Mouse (Mus musculus) cerebellum, adult 9-11 months (tissue): Measurements from ENCODE around the gene Cd209b.

Experiments used
- DNase-seq: peaks from one replicate; pipeline ENCODE4 v3.0.0; 2022

Cd209b gene

GRCm38 (mm10) chr8:3926744-3927143 is at the start of gene Cd209b:
Cd209b (minus strand) TSS chr8:3926844.
- no peak for DNase-seq

DNA sequence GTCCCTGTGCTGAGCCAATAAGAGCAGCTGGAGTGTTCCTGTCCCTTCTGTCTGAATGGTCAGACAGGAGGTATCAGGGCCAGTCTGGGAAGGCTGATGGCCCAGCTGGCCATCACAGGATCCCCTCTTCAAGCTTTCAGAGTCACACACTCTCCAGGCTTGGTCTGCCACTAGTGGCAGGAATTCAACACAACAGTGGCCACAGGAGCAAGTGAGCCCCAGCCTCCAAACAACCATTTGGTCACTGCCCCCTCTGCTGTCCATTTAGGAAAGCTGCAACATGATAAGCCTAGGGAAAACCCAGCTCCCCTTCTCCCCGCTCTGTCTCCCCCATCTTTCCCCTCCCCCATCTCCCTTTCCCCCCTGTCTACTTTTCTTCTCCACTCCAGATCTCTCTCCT is 29.4 kb upstream of the Cd209b start:
- no peak for DNase-seq

DNA sequence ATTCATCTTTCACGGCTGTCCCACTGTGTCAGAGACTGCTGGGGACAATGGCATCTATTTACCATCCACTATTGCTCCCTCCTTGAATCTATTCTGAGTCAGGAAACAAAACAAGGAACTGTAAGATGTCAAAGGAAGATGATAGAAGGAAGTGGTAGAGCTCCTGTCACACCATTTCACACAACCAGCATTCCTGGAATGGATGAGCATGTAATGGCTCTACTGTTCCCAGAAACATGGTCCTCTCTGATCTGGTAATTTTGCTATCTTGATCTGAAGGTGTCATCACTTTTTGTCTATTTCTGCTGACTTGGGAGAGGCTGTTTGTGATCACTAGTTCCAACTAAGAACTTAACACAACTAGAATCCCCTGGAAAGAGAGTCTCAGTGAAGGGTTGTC is 28.0 kb upstream of the Cd209b start, which contains the start of gene Cd209c:
Gene Cd209c, minus strand, starts transcription at position 101 of the 400 bp plus-strand sequence.
- no peak for DNase-seq

DNA sequence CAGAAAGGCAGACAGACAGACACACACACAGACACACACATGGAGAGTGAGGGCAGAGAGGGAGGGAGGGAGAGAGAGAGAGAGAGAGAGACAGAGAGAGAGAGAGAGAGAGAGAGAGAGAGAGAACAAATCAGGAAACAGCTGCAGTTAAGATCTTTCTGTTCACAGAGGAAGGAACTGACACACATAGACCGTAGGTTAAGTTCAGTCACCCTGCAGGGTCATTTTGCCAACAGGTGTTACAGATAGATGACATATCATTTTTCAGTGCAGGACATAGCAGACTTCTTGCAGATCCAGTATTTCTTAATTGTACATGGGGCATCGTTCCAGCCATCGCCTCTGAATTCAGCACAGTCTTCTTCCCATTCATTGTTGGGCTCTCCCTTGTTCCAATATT is 13.4 kb upstream of the Cd209b start:
- DNase-seq: no peak

DNA sequence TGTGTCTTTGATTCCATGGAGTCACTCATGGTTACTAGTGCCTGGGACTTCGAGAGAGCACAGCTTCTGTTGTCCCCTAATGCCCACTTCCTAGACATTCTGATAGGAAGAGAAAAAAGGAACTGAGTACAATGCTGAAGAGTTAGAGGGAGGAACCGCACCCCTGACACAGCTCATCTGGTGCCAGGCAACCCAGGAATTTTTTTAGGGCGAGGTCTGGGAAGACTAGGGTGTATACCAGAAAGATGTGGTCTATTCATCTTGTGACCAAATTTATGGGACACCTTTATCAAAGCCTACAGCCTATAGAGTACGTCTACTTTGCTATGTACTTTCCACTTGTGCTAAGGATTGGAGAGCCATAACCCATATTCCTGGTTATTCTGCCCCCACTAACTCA is 48.2 kb downstream of the Cd209b start, which contains the start of gene Cd209d:
Gene Cd209d, minus strand, starts transcription at position 101 of the 400 bp plus-strand sequence.
- DNase-seq: no peak

DNA sequence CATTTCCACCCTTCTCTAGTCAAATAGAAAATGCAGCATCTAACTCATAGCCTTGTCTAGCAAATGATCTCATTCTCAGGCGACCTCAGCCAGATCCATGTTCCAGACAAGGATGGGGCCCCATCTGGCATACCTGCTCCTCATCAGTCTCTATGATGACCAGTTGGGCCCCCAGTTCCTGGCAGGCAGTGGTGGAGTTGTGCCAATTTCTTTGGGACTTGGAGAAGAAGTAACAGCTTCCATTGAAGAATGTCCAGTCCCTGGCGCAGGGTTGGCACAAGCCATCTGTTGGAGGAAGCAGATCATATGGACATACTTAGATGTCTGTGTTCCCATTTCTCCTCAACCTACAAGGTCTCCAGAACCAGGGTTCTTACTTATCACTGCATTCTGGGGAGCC is 50.5 kb downstream of the Cd209b start:
- no peak for DNase-seq
